Mouse (Mus musculus): ENCODE data around the gene Mab21l3.

Gene Mab21l3

DNA sequence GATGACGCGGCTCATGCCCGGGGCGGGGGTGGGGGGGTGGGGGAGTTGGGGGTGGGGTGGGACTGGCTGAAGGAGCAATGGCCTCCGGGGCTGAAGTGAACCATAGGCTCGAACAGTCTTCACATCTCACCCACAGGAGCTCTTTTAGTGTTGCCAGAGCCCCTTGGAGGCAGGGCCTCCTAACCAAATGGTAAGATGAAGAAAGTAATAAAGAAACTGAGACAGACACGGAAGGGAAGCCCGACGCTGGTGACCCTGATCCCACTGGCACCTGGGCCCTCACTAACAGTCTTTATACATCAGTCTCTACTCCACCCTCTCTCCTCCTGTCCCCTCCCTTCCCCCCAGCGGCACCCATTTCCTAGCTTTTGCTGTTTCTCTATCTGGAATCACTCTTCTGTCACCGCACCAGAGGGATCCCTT is 48.2 kb downstream of the Mab21l3 start:
- no peak for DNase-seq (ENCODE audit: low read depth)

DNA sequence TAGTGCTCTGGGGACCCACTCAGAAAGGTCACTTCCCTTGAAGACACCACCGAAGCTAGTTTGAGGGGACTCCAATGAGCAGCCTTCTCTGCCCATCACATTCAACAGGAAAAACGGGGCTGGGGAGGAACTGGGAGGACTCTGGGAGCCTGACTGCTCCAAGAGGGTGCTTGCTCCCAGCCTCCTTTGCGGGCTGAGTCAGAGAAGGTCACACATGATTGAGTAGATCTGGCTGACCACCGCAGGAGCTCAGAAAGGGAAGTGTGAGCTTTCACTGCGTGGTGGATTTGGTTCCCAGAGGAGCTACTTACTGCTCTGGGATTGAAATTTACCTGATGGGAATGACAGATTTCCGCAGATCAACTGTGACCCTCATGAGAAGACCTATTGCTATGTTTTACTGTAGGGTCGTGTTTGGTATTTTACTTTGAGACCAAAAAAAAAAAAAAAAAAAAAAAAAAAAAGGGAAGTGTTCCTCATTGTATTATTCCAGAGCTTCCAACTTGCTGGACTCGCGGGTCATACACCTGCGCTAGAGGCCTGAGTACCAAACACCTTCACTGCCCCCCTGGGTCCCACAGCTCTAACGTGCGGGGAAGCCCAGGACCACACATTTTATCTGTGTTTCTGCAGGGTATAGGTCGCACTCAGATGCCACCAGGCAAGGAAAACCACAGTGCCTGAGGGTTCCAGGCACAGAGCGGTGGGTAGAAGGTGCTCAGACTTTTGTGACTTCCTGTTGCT is 48.7 kb downstream of the Mab21l3 start:
- peak; percentile 84 for DNase-seq (ENCODE audit: low read depth)

DNA sequence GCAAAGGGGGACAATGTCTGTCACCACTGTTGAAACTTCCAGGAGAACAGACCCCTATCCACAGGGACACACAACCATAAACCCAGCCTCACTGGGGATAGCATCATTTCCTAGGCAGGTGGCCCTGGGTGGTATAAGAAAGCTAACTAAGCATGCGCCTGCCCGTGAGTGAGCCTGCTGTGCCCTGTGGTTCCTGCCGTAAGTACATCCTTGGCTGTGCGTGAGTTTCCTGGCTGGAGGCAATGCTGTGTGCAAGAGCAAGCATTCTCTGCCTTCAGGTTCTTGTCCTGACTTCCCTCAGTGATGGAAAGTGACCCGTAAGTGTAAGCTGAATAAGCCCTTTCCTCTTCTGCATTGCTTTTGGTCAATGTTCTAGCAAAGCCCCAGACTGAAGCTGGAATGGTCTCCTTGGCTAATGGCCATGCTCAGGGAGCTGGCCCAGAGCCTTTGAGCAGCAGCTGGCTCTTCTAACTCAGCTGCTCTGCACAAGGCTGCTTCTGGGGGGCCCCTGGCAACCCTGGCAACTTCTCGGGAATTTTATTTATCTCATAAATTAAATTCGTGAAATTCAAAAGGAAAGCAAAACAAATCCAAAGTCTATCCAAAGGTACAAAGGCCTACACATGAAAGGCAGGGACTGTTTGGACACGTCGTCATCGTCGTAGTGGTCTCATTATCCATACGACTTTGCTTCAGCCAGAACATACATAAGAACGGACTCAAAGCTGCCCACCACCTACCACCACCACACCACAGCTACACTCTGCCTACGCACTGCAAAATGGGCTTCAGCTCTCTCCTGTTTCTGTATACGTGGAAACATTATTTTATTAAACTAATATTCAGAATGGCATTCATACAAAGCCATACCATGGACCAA is 50.7 kb downstream of the Mab21l3 start:
- DNase-seq (ENCODE audit: low read depth), result no peak

DNA sequence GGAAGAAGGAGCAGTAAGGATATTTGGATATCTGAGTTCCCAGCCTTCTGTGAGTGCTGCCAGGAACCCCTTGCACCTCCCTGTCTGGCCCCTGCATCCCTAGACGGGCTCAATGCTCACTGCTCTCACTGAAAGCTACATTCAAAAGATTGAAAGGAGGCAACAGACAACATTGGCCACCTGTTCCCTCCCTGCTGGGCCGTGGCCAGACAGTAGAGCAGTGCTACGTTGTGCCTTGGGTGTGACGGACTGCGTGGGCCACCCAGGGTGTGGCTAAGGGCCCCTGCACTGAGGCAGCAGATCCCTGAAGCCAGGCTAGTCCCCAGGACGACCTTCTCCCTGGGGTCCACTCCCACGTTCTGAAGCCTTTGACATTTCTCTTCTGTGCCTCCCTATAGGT is 52.5 kb downstream of the Mab21l3 start:
- DNase-seq (ENCODE audit: low read depth), result no peak

DNA sequence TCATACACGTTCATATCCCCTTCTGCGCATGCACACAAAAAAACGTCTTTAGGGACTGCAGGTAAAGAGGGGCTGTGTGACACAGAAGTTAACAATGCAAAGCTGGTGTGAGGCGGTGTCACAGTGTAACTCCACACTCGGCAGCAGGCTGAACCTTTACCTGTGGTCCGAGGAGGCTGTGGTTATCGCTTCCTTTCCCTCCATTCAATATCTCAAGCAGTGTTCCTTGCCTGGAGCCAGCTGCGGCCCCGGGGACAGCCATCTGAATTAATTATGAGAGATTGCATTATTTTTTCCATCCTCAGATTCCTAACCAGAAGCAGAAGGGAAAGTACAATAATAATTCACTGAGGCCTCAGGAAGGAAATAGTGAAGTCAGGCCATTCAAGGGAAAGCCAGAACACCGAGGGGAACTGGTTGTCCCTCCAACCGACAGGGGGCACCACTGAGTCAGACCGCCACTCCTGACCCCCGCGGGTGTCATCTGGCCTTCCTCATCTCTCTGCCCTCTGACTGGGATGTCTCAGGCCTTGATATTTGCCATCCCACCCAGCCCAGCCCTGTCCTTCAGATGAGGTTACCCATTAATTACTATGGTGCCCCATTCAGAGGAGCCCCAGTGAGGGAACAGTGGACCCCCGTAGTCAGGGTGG is 53.2 kb downstream of the Mab21l3 start:
- DNase-seq (ENCODE audit: low read depth), result no peak

DNA sequence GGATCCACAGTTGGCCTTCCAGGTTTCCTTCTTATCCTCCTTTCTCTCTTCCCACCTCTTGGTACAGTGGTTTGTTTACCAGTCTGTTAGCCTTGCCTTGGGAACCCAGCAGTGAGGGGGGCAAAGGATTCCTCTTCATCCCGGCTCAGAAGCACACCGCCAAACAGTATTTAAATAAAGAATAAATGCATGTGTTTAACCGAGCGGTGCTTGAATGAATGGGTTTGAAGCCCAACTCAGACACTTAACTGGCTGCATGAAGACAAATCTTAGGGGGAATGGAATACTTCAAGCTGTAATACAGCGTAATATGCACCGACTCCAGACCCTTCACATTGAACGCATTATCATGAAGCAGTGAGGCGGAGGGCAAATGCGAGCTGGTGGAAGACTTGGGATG is 54.1 kb downstream of the Mab21l3 start:
- DNase-seq (ENCODE audit: low read depth), result no peak

DNA sequence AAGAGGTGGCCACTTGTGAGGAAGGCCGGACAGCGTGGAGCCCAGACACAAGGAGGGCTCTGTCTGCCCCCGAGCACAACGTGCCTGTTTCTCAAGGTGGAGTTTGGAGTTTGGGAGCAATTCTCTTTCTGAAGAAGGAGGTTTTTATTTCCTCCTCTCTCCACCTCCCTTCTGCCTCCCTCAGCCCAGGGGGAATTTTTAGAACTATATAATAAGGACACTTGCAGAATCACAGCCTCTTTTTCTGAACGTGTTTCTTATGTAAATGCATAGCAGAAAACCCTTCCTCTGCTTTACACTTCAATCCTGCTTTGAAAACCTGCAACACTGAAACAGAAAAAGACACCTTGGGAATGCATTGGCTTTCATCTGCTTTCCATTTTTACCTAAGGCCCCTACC is 54.7 kb downstream of the Mab21l3 start:
- DNase-seq (ENCODE audit: low read depth), result no peak

DNA sequence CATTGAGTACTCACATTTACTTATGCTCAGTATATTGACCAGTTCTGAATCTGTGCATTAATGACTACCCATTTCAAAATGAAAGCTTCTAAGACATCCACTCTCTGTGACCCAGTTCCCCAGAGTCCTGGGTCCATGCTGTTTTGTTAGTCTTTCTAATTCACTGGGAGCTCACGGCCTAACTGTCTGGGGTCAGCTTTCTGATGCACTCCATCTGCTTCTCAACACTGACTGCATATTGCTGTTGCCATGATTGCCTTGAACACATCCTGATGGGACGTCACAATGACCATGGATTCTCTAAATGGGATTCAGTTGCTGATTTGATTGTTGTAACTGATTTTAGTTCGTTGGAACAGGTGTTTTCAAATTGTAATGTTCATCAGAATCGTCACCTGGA is 56.6 kb downstream of the Mab21l3 start:
- DNase-seq (ENCODE audit: low read depth), result no peak

DNA sequence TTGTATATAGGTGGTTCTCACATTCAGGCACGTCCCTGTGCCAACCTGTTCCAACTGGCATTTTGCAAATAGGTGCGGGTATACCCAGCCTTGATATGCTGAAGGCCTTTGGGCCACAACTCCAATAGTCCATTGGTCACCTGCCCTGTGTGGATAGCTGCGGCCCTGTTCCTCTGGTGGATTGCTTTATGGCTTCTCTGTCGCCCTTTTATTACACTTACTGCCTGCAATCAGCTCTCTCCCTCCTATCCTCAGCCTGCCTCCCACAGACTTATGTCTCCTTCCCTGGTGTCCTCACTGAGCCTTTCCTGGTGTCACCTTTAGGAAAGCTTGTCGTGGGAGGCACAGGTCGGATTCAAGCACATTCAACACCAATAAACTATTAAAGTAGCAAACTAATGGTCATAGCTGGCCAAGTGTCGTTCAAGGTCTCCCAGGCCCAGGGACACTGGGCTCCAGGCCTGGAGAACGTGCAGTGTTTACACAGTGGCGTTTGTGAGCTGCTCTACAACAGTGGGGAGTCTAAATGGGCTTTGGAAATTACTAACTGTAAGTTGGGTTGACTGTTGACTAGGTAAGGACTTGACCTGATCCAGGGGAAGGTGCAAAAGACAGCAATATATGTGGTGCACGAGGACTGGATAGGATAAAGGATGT is 63.9 kb downstream of the Mab21l3 start:
- no peak for DNase-seq (ENCODE audit: low read depth)

DNA sequence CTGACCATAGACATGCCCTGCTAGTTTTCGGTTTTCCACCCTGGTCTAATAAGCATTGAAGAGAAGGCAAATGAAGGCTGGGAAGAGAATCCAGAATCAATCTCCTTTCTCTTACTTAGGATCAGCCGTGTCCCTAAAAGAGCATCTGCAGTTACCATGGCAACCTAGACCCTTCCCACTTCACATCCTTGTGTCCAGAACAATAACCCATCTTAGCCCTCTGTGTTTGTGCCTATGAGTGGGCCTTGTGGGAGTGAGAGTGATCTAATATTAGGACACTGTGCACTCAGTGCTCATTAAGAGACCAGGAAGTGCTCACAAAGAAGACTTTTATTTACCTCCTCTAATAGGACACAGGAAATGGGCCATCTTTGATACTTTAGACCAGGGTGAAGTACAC is 65.0 kb downstream of the Mab21l3 start:
- no peak for DNase-seq (ENCODE audit: low read depth)

DNA sequence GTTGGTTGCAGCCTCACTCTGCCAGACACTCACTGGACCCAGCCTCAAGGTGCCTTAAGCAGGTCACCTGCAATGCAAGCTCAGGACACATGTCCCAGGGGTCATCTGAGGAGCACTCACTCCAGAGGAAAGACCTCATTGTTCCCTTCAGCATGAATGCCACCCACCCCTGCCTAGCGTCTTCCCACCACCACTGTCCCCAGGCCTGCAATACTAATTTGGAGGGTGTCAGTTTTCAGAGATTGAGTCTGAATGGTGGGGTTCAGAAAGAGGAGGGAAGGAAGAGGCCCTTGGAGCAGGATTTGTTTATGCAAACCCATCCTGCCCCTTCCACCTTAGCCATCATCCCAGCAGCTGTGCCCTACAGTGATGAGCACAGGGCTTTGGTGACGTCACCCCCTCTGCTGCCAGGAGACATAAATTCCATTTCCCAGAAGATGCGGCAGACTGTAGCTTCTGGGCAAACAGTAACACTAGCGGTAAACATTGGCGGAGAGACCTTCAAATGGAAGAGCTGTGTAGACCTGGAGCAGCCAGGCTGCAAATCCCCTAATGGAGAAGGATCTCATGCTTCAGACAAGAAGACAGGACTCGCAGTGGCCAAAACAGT is 67.8 kb downstream of the Mab21l3 start:
- no peak for DNase-seq (ENCODE audit: low read depth)

DNA sequence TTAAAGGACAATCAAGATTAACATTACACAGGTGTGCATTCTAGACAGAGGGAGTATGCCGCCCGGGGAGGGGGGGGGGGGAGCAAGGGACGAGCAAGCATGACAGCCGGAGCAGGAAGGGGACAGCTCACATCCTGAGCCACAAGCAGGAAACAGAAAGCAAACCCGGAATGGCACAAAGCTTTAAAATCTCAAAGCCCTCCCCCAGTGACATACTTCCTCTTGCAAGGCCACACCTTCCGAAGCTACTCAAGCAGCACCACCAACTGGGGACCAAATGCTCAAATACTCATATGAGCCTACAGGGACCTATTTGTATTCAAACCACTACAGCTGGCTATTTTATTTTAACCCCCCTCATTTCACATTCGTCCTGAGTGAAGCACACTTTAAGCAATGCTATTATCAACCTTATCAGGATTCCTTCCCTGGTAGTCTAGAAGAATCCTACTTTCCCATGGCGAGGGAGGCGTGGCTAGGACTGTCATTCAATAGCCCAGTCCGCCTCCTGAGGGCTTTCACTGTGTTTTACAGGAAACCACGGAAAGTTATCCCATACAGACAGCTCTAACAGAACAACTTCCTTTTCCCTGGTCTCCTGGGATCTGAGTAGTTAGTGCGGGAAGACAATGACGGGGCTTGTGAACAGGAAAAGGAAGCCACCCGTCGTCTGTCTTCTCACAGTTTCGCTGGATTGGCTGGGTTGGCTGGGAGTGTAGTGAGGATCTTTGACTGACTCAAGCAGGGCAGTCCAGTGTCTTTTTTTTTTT is 69.7 kb downstream of the Mab21l3 start:
- no peak for DNase-seq (ENCODE audit: low read depth)

DNA sequence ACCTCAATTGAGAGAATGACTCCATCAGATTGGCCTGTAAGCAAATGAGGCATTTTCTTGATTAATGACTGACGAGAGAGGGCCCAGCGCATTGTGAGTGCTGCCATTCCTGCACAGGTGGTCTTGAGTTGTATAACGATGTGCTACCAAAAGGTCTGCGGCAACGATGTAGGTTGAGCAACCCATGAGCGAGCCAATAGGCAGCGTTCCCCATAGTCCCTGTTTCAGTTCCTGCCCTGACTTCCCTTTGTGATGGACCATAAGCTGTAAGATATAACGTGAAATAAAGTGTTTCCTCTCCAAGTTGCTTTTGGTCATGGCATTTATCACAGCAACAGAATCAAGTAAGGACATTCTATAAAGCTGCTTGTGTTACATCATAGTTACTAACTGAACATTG is 73.0 kb downstream of the Mab21l3 start:
- DNase-seq (ENCODE audit: low read depth), result no peak

DNA sequence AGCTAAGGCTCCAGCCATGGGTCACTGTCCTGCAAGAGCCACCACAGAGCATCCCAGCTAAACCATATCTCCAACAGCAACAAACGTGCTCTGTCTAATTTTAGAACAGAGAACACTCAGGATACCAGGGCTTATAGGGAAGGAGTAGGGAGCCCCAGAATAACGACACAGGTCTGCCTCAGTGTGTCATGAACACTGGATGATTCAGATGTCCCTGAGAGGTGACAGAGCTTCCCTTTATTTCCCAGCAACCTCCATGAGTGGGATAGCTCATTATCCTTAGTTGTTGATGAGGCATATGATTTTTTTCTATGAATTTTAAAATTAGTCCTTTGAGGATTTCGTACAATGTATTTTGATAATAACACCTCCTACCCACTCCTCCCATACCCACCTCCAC is 78.2 kb downstream of the Mab21l3 start:
- DNase-seq (ENCODE audit: low read depth), result no peak

DNA sequence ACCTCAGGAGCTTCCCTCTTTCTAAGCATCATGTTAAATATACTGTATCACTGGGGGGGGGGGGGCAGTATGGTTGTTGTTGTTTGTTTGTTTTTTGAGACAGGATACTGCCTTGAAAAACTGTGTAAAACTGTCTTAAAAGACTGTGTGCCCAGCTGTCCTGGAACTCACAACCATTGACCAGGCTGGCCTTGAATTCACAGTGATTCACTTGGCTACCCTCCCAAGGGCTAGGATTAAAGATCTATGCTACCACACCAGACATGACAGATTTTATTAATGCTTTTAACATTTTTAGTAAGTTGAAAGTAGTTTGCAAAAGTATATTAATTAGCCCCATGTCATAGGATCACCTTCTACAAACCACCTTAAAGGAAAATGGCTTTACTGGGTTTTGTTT is 85.2 kb downstream of the Mab21l3 start:
- no peak for DNase-seq (ENCODE audit: low read depth)
